Mouse (Mus musculus) kidney, adult 2 months (tissue): Measurements from ENCODE around the gene Fxyd6.

Experiments
- CTCF ChIP-seq: fragments of 200-500 bp; conservative IDR thresholded peaks from 2 replicates; pipeline ENCODE4 v1.5.1; 2011; ENCODE audit warnings: low read depth, mild to moderate bottlenecking, control low read depth, low read length, moderate library complexity, mixed read lengths; ENCODE audit not compliant: insufficient read depth, insufficient read length
- POLR2A ChIP-seq: fragments of 200-500 bp; IDR thresholded peaks from one replicate; pipeline ENCODE4 v1.6.1; 2011; ENCODE audit warnings: low read depth, low read length, control low read depth

- TF ChIP-seq POLR2A = no peak
- no peak for TF ChIP-seq CTCF
These were observed 2.3 kb upstream of the Fxyd6 start for GRCm38 (mm10) chr9:45367716-45368115.
